7 mouse cellular contexts compared by ENCODE assay signal in genomic region chr1:118321661-118322201, GRCm38 (mm10). TPM values are rescaled to one million over a fixed set of nuclear protein-coding genes. Genes with fewer than 3 reads are reported as not detected.
DNase-seq lines count a peak whose midpoint lies in the region; ATAC-seq lines count a peak whose summit lies in the region.

Gene Nifk, plus strand, starts transcription at chr1:118321839.

- peak; percentile 91 for DNase-seq in adrenal gland, adult 2 months
- DNase-seq in embryo, embryonic 11.5 days (ENCODE audit: low read depth, low spot score) = peak; percentile 89
- DNase-seq in gastrocnemius, postnatal 36 days = peak; percentile 84 to 86
- DNase-seq in left cerebral cortex, postnatal 36 days (ENCODE audit: low spot score in 2 of 2) = peak; percentile 89 to 92
- DNase-seq in midbrain, embryonic 11.5 days (ENCODE audit: low spot score, missing footprints) = peak; percentile 99
- DNase-seq in skeletal muscle tissue, adult 2 months (ENCODE audit: low read depth, low spot score) = peak; percentile 93

- peak within 1 kb of the TSS; percentile 82 for H3K9ac ChIP-seq in intestine, embryonic 16.5 days (ENCODE audit: low read depth, low read length)
- peak within 1 kb of the TSS; percentile 63 for H3K9ac ChIP-seq in midbrain, embryonic 11.5 days (ENCODE audit: low read length)

- WGBS in intestine, embryonic 16.5 days = under 1% methylated on average over 37 of the region's 37 CpGs
- under 1% methylated on average over 37 of the region's 37 CpGs for WGBS in midbrain, embryonic 11.5 days

- no peaks in the 10 kb centered on the region for H3K9me3 ChIP-seq in intestine, embryonic 16.5 days (ENCODE audit: control insufficient read depth, low read length)
- no peaks in the 10 kb centered on the region for H3K9me3 ChIP-seq in midbrain, embryonic 11.5 days (ENCODE audit: control insufficient read depth, low read length)

- H3K4me3 ChIP-seq in intestine, embryonic 16.5 days (ENCODE audit: low read length) = peak within 1 kb of the TSS; percentile 66
- peak within 1 kb of the TSS; percentile 47 for H3K4me3 ChIP-seq in midbrain, embryonic 11.5 days (ENCODE audit: low read depth, low read length)

- H3K27ac ChIP-seq in intestine, embryonic 16.5 days (ENCODE audit: low read length) = no peak within 1 kb of the TSS
- no peak within 1 kb of the TSS for H3K27ac ChIP-seq in midbrain, embryonic 11.5 days (ENCODE audit: low read depth, low read length)

- H3K4me1 ChIP-seq in intestine, embryonic 16.5 days (ENCODE audit: control insufficient read depth, insufficient read depth, low read length) = peaks cover 6% of the 10 kb centered on the region
- peaks cover 5% of the 10 kb centered on the region for H3K4me1 ChIP-seq in midbrain, embryonic 11.5 days (ENCODE audit: control insufficient read depth, insufficient read depth, low read length)

- H3K4me2 ChIP-seq in intestine, embryonic 16.5 days (ENCODE audit: low read depth, low read length) = peak within 1 kb of the TSS; percentile 69
- H3K4me2 ChIP-seq in midbrain, embryonic 11.5 days = peak within 1 kb of the TSS; percentile 61

- intact Hi-C loops in gastrocnemius, postnatal 36 days (cut with DNase I) = loop anchor here (5.0 kb wide), 3 partner anchors 66 to 176 kb away; partner anchors contain the start of gene Clasp1
- intact Hi-C loops in left cerebral cortex, postnatal 36 days (cut with DNase I) = loop anchor here (2.0 to 5.0 kb wide), 2 partner anchors 67 to 156 kb away; partner anchors contain the start of gene Clasp1

- peak; percentile 95 for ATAC-seq in intestine, embryonic 16.5 days
- ATAC-seq in midbrain, embryonic 11.5 days (ENCODE audit: low FRiP score) = peak; percentile 93

- no peaks in the 10 kb centered on the region for H3K27me3 ChIP-seq in intestine, embryonic 16.5 days (replicated peaks; ENCODE audit: control insufficient read depth, insufficient read depth, low read length)
- no peaks in the 10 kb centered on the region for H3K27me3 ChIP-seq in midbrain, embryonic 11.5 days (ENCODE audit: control insufficient read depth, insufficient read depth, low read length)

- 0 out of 2 replicates have a peak, but pooled peaks cover 5% of the 10 kb centered on the region for H3K36me3 ChIP-seq in intestine, embryonic 16.5 days (ENCODE audit: control insufficient read depth, insufficient read depth, low read length)
- peaks cover 2% of the 10 kb centered on the region; the same call in 1 of the 2 replicates for H3K36me3 ChIP-seq in midbrain, embryonic 11.5 days (ENCODE audit: control insufficient read depth, insufficient read depth, low read length)

RNA-seq across cellular contexts. Expression of gene Nifk, which starts in this region (rescaled TPM):
- total RNA-seq in adrenal gland, adult 2 months (2021) = 10 to 100 TPM; 35.8 to 45.7 TPM
- polyA plus RNA-seq in adrenal gland, adult 2 months (2012; rRNA removed) = 1.7 and 2.4 TPM in 2 replicates
- total RNA-seq in gastrocnemius, postnatal 36 days (2021) = 10 to 100 TPM; 16.4 to 17.8 TPM
- 74.1 and 81.6 TPM in 2 replicates for polyA plus RNA-seq in intestine, embryonic 16.5 days (2015; fragmentation: Nextera tagmentation; extraction: Ambion mirVana)
- total RNA-seq in left cerebral cortex, postnatal 36 days (2021) = 10 to 100 TPM; 19.5 to 19.6 TPM
- polyA plus RNA-seq in midbrain, embryonic 11.5 days (2014; fragmentation: Nextera tagmentation; extraction: Ambion mirVana) = 104 and 107 TPM in 2 replicates

Comparison
In these comparisons a context has a peak if more than half of its experiments do, and no peak if none do; other contexts are left out.
1. RNA of gene Nifk (polyA plus RNA-seq): 104 to 107 TPM in midbrain, embryonic 11.5 days and 74.1 to 81.6 TPM in intestine, embryonic 16.5 days; 1.7 to 2.4 TPM in adrenal gland, adult 2 months; every median in the first group is over 10 times any median in the second.
2. Peak in every context shown above with its lines, with median percentiles within 50 percentile points of each other: DNase-seq.